Mouse (Mus musculus): Measurements from ENCODE around the gene Upf1. TPM values are rescaled to one million over a fixed set of nuclear protein-coding genes. Genes with fewer than 3 reads are reported as not detected.
A peak's percentile ranks its signal among the peaks of the same experiment; 100 is the strongest.

Gene Upf1
- polyA plus RNA-seq, 1 experiment from 2014 or later, result 16.7 TPM

GRCm38 (mm10) chr8:70375212-70375859, 22.3 kb upstream of the Upf1 start:
- WGBS, result 7% methylated on average over 35 of the region's 35 CpGs
- Histone ChIP-seq H3K36me3 (no peaks in the 10 kb centered on the region), H3K27me3 (peaks cover 84% of the 10 kb centered on the region), H3K4me3 (peak overlapping the region; percentile 47), H3K4me2 (peak overlapping the region; percentile 70), H3K27ac (no peak overlapping the region), H3K4me1 (peaks cover 60% of the 10 kb centered on the region), H3K9me3 (no peaks in the 10 kb centered on the region), H3K9ac (no peak overlapping the region)
- ATAC-seq (ENCODE audit: insufficient number of reproducible peaks, low FRiP score, low TSS enrichment, low read depth), result no peak

- Histone ChIP-seq H3K27ac (0 out of 2 replicates have a peak overlapping the region, but pooled peaks have one; percentile 8), H3K36me3 (no peaks in the 10 kb centered on the region), H3K27me3 (peaks cover 79% of the 10 kb centered on the region), H3K4me1 (peaks cover 65% of the 10 kb centered on the region), H3K4me3 (peak overlapping the region; percentile 47), H3K4me2 (peak overlapping the region; percentile 70), H3K9me3 (no peaks in the 10 kb centered on the region), H3K9ac (peak overlapping the region; percentile 26; the same call in 1 of the 2 replicates)
- peak; percentile 57 for ATAC-seq (ENCODE audit: insufficient number of reproducible peaks, low FRiP score, low TSS enrichment, low read depth)
- under 1% methylated on average over 45 of the region's 53 CpGs for WGBS
Observed at GRCm38 (mm10) chr8:70374318-70374927, 21.3 kb upstream of the Upf1 start.

- H3K9ac ChIP-seq, result peak within 1 kb of the TSS; percentile 26; the same call in 1 of the 2 replicates
- H3K4me3 ChIP-seq, result peak within 1 kb of the TSS; percentile 47
- no peaks in the 10 kb centered on the region for H3K9me3 ChIP-seq
- peaks cover 71% of the 10 kb centered on the region for H3K27me3 ChIP-seq
- H3K36me3 ChIP-seq, result no peaks in the 10 kb centered on the region
- H3K4me2 ChIP-seq, result peak within 1 kb of the TSS; percentile 70
- H3K27ac ChIP-seq, result peak within 1 kb of the TSS; percentile 83
- 3% methylated on average over 47 of the region's 47 CpGs for WGBS
- H3K4me1 ChIP-seq, result peaks cover 65% of the 10 kb centered on the region
- ATAC-seq (ENCODE audit: insufficient number of reproducible peaks, low FRiP score, low TSS enrichment, low read depth), result no peak
Observed at GRCm38 (mm10) chr8:70373397-70374317, 20.6 kb upstream of the Upf1 start, which contains the start of gene Comp. Gene Comp, plus strand, starts transcription at chr8:70373558.

GRCm38 (mm10) chr8:70371951-70372350, 18.9 kb upstream of the Upf1 start:
- Histone ChIP-seq H3K9me3 (no peaks in the 10 kb centered on the region), H3K4me2 (no peak overlapping the region), H3K27ac (peak overlapping the region; percentile 83), H3K4me1 (peaks cover 65% of the 10 kb centered on the region), H3K4me3 (no peak overlapping the region), H3K36me3 (no peaks in the 10 kb centered on the region), H3K27me3 (peaks cover 54% of the 10 kb centered on the region), H3K9ac (no peak overlapping the region)
- 30% methylated on average over 6 of the region's 6 CpGs for WGBS
- ATAC-seq (ENCODE audit: insufficient number of reproducible peaks, low FRiP score, low TSS enrichment, low read depth), result 0 out of 2 replicates have a peak, but pooled peaks have one; percentile 16

- H3K4me1 ChIP-seq, result peaks cover 52% of the 10 kb centered on the region
- WGBS, result 61% methylated on average over 7 of the region's 7 CpGs
- H3K36me3 ChIP-seq, result no peaks in the 10 kb centered on the region
- H3K27me3 ChIP-seq, result peaks cover 40% of the 10 kb centered on the region
- H3K9ac ChIP-seq, result no peak overlapping the region
- no peaks in the 10 kb centered on the region for H3K9me3 ChIP-seq
- H3K27ac ChIP-seq, result peak overlapping the region; percentile 67
- no peak overlapping the region for H3K4me3 ChIP-seq
- ATAC-seq (ENCODE audit: insufficient number of reproducible peaks, low FRiP score, low TSS enrichment, low read depth), result peak; percentile 15; the same call in 1 of the 2 replicates
- H3K4me2 ChIP-seq, result no peak overlapping the region
Observed at GRCm38 (mm10) chr8:70370476-70370875, 17.4 kb upstream of the Upf1 start.

- H3K9ac ChIP-seq, result no peak overlapping the region
- ATAC-seq (ENCODE audit: insufficient number of reproducible peaks, low FRiP score, low TSS enrichment, low read depth), result peak; percentile 53; the same call in 1 of the 2 replicates
- H3K36me3 ChIP-seq, result no peaks in the 10 kb centered on the region
- H3K27me3 ChIP-seq, result 0 out of 2 replicates have a peak, but pooled peaks cover 1% of the 10 kb centered on the region
- WGBS, result 69% methylated on average over 5 of the region's 5 CpGs
- no peak overlapping the region for H3K4me2 ChIP-seq
- no peak overlapping the region for H3K4me3 ChIP-seq
- H3K9me3 ChIP-seq, result no peaks in the 10 kb centered on the region
- H3K27ac ChIP-seq, result peak overlapping the region; percentile 50; the same call in 1 of the 2 replicates
- peaks cover 36% of the 10 kb centered on the region for H3K4me1 ChIP-seq
Observed at GRCm38 (mm10) chr8:70366588-70366987, 13.5 kb upstream of the Upf1 start.

- Histone ChIP-seq H3K9me3 (no peaks in the 10 kb centered on the region), H3K4me3 (no peak overlapping the region), H3K27me3 (no peaks in the 10 kb centered on the region), H3K27ac (peak overlapping the region; percentile 50; the same call in 1 of the 2 replicates), H3K9ac (no peak overlapping the region), H3K4me1 (peaks cover 37% of the 10 kb centered on the region), H3K4me2 (no peak overlapping the region), H3K36me3 (no peaks in the 10 kb centered on the region)
- no peak; the same call in 1 of the 2 replicates for ATAC-seq (ENCODE audit: insufficient number of reproducible peaks, low FRiP score, low TSS enrichment, low read depth)
- 30% methylated on average over 5 of the region's 5 CpGs for WGBS
Observed at GRCm38 (mm10) chr8:70364066-70364465, 11.0 kb upstream of the Upf1 start.

- no peak overlapping the region for H3K9ac ChIP-seq
- H3K27ac ChIP-seq, result peak overlapping the region; percentile 83
- 62% methylated on average over 10 of the region's 10 CpGs for WGBS
- H3K27me3 ChIP-seq, result no peaks in the 10 kb centered on the region
- no peak overlapping the region for H3K4me3 ChIP-seq
- no peak overlapping the region for H3K4me2 ChIP-seq
- peaks cover 37% of the 10 kb centered on the region for H3K4me1 ChIP-seq
- no peaks in the 10 kb centered on the region for H3K36me3 ChIP-seq
- no peaks in the 10 kb centered on the region for H3K9me3 ChIP-seq
- ATAC-seq (ENCODE audit: insufficient number of reproducible peaks, low FRiP score, low TSS enrichment, low read depth), result no peak
Observed at GRCm38 (mm10) chr8:70361484-70362032, 8.5 kb upstream of the Upf1 start.

- 48% methylated on average over 4 of the region's 4 CpGs for WGBS
- no peak overlapping the region for H3K4me3 ChIP-seq
- H3K4me1 ChIP-seq, result peaks cover 37% of the 10 kb centered on the region
Observed at GRCm38 (mm10) chr8:70360769-70361168, 7.7 kb upstream of the Upf1 start.

GRCm38 (mm10) chr8:70359411-70359810, 6.3 kb upstream of the Upf1 start:
- Histone ChIP-seq H3K9ac (no peak overlapping the region), H3K4me1 (peaks cover 38% of the 10 kb centered on the region), H3K27me3 (no peaks in the 10 kb centered on the region), H3K9me3 (no peaks in the 10 kb centered on the region), H3K4me3 (no peak overlapping the region), H3K27ac (no peak overlapping the region), H3K4me2 (no peak overlapping the region), H3K36me3 (no peaks in the 10 kb centered on the region)
- 21% methylated on average over 3 of the region's 3 CpGs for WGBS
- no peak for ATAC-seq (ENCODE audit: insufficient number of reproducible peaks, low FRiP score, low TSS enrichment, low read depth)

More at GRCm38 (mm10) chr8:70360769-70361168, 7.7 kb upstream of the Upf1 start:
- no peaks in the 10 kb centered on the region for H3K9me3 ChIP-seq
- no peak for ATAC-seq (ENCODE audit: insufficient number of reproducible peaks, low FRiP score, low TSS enrichment, low read depth)
- no peaks in the 10 kb centered on the region for H3K36me3 ChIP-seq
- no peak overlapping the region for H3K4me2 ChIP-seq
- H3K27ac ChIP-seq, result peak overlapping the region; percentile 43; the same call in 1 of the 2 replicates
- no peaks in the 10 kb centered on the region for H3K27me3 ChIP-seq
- no peak overlapping the region for H3K9ac ChIP-seq

GRCm38 (mm10) chr8:70356111-70356510, 3.0 kb upstream of the Upf1 start:
- WGBS, result 80% methylated on average over 1 of the region's 1 CpGs
- H3K4me2 ChIP-seq, result no peak overlapping the region
- H3K9me3 ChIP-seq, result no peaks in the 10 kb centered on the region
- no peak overlapping the region for H3K9ac ChIP-seq
- no peak for ATAC-seq (ENCODE audit: insufficient number of reproducible peaks, low FRiP score, low TSS enrichment, low read depth)
- no peak overlapping the region for H3K4me3 ChIP-seq
- H3K4me1 ChIP-seq, result peaks cover 36% of the 10 kb centered on the region
- no peaks in the 10 kb centered on the region for H3K27me3 ChIP-seq
- no peaks in the 10 kb centered on the region for H3K36me3 ChIP-seq
- H3K27ac ChIP-seq, result no peak overlapping the region
